In genomic region chr13:107367639-107368038, GRCm38 (mm10) we compare ENCODE assay signal across 17 mouse cellular contexts.
"Had no signal": no experiment of that assay in that cellular context is flagged by ENCODE, and none has a peak within 500 bp of the region (broad histone marks: within the 10 kb centered on the region; RNA-seq: fewer than 3 reads in every experiment).

No protein-coding gene starts in this region.

- H3K36me3 ChIP-seq: neural tube, embryonic 12.5 days; neural tube, embryonic 13.5 days; neural tube, embryonic 15.5 days; stomach, embryonic 15.5 days had no signal

- H3K9ac ChIP-seq: neural tube, embryonic 12.5 days; neural tube, embryonic 13.5 days; neural tube, embryonic 15.5 days; stomach, embryonic 15.5 days had no signal

- DNase-seq: retina, postnatal 1 day; right cerebral cortex, adult 18-20 months; right cerebral cortex, postnatal 14 days; right cerebral cortex, postnatal 25 days; right cerebral cortex, postnatal 4 days; spleen, adult 18-20 months; thymus, adult 18-20 months; thymus, adult 2 months; thymus, postnatal 14 days; thymus, postnatal 25 days; thymus, postnatal 36 days; thymus, postnatal 4 days had no signal

- H3K4me1 ChIP-seq: neural tube, embryonic 12.5 days; neural tube, embryonic 13.5 days; neural tube, embryonic 15.5 days; stomach, embryonic 15.5 days had no signal

- H3K4me3 ChIP-seq: neural tube, embryonic 12.5 days; neural tube, embryonic 13.5 days; neural tube, embryonic 15.5 days; stomach, embryonic 15.5 days had no signal

- H3K9me3 ChIP-seq: neural tube, embryonic 12.5 days; neural tube, embryonic 13.5 days; neural tube, embryonic 15.5 days; stomach, embryonic 15.5 days had no signal

- H3K27me3 ChIP-seq: neural tube, embryonic 12.5 days; neural tube, embryonic 13.5 days; neural tube, embryonic 15.5 days; stomach, embryonic 15.5 days had no signal

- H3K4me2 ChIP-seq: neural tube, embryonic 12.5 days; neural tube, embryonic 13.5 days; neural tube, embryonic 15.5 days; stomach, embryonic 15.5 days had no signal

- H3K27ac ChIP-seq: neural tube, embryonic 12.5 days; neural tube, embryonic 13.5 days; neural tube, embryonic 15.5 days; stomach, embryonic 15.5 days; stomach, postnatal 0 days had no signal
